Mouse (Mus musculus) testis, adult 2 months (tissue): ENCODE results near the gene Epn1.

Experiments
- CTCF ChIP-seq: fragments of 200-500 bp; IDR thresholded peaks from 2 replicates; pipeline ENCODE4 v1.5.1; 2012; ENCODE audit warnings: low read depth, mild to moderate bottlenecking, inconsistent platforms, low read length, moderate library complexity; ENCODE audit not compliant: control insufficient read depth, insufficient read depth, insufficient replicate concordance
- POLR2A ChIP-seq: fragments of 200-500 bp; IDR thresholded peaks from 2 replicates; pipeline ENCODE4 v1.6.1; 2012; ENCODE audit warnings: low read depth, mild to moderate bottlenecking, inconsistent platforms, low read length, moderate library complexity; ENCODE audit not compliant: control insufficient read depth

- TF ChIP-seq POLR2A (no peak), CTCF (no peak)
These were observed 3.1 kb upstream of the Epn1 start for GRCm38 (mm10) chr7:5076931-5077330.
